Mouse (Mus musculus): ENCODE measurements at regions not wholly inside any gene's neighbourhood (a gene's known extent, or its start where the extent isn't known, plus 50 kb on each side); places are given as distances from the start of the nearest gene placed in this dataset.

- TF ChIP-seq GATA1 (IDR thresholded peaks at IDR 0.05; ENCODE audit: low read depth, low read length) (no peak), BHLHE40 (IDR thresholded peaks at IDR 0.05; ENCODE audit: borderline replicate concordance, low read depth, low read length) (no peak), ZNF384 (IDR thresholded peaks at IDR 0.05; ENCODE audit: low read depth, low read length) (no peak)
These were observed 294.8 kb upstream of the Klf6 start for GRCm38 (mm10) chr13:5566479-5566878.

All from MEL (cell line).